Mouse (Mus musculus): ENCODE measurements around the gene Tmeff1.

DNA sequence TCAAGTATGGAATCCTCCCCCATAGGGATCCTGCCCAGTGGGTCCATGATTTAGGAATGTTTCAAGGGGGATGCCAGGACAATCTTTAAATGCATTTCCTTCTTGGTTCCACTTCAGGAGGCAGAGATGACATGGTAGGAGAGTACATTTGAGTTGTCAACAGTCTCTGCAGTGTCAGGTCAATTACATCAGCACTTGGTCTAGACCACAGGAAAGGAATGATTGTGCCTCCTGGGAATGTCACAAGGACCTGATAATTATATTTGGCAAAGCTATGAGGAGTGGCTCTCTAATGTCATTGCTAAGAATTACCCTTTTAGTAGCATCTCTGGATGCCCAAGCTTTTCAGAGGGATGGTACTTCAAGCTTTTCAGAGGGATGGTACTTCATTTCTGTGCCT, 20.0 kb upstream of the Tmeff1 start:
- TF ChIP-seq ZNF384 (IDR thresholded peaks at IDR 0.05; ENCODE audit: low read depth, low read length) (no peak), CHD2 (IDR thresholded peaks at IDR 0.05; ENCODE audit: low read depth, low read length) (no peak), HCFC1 (IDR thresholded peaks at IDR 0.05; ENCODE audit: borderline replicate concordance, insufficient read depth, low read length) (no peak), ZC3H11A (IDR thresholded peaks at IDR 0.05; ENCODE audit: borderline replicate concordance, low read depth, low read length) (no peak), MAFK (IDR thresholded peaks at IDR 0.05; ENCODE audit: insufficient read depth, low read depth, low read length) (no peak)
